Mouse (Mus musculus): ENCODE measurements at regions not wholly inside any gene's neighbourhood (a gene's known extent, or its start where the extent isn't known, plus 50 kb on each side); places are given as distances from the start of the nearest gene placed in this dataset.
A peak's percentile ranks its signal among the peaks of the same experiment; 100 is the strongest.

DNA sequence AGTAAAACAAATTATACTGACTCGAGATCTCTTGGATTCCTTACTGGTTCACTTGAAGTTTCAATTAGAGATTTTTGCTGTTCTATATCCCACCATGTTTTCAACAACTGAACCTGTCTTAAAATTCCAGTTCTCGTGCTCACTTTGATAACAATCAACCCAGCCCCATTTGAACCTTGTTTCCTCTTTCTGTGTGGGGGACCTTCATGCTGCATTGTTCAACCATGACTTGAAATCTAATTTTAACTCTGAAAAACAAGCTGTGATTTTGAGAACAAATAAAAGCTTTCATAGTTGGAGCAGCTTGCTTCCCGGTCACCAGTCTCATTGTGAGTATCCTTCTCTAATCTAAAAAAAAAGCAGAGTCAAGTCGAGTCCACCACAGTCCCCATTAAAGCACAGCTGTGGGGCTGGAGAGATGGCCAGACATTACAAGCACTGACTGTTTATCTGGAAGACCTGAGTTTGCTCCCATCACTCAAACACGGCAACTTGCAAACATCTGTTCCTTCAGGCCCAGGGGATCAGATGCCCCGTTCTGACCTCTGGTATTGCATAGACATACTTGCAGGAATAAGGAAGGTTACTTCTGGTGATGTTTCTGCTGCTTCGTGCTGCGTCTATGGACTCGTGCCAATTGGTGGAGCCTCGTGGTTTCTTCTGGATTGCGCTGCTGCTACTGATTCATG lies 251.7 kb downstream of the Diras2 start:
- no peak for TF ChIP-seq CTCF (IDR thresholded peaks at IDR 0.05; ENCODE audit: control insufficient read depth, insufficient read depth, insufficient read length)
- peak; percentile 69 for TF ChIP-seq MYOD1 (IDR thresholded peaks at IDR 0.05; ENCODE audit: control insufficient read depth, insufficient read length, low read depth)
- no peak for TF ChIP-seq MAX (IDR thresholded peaks at IDR 0.05)
- TF ChIP-seq MYOG (IDR thresholded peaks at IDR 0.05; ENCODE audit: control insufficient read depth, extremely low read depth, insufficient read length): no peak
- no peak for TF ChIP-seq FOSL1 (IDR thresholded peaks at IDR 0.05; ENCODE audit: insufficient read depth, low read length, poor library complexity, severe bottlenecking)

Data from C2C12 (cell line).